Mouse (Mus musculus) embryo, embryonic 9.5 days (tissue): ENCODE measurements at regions not wholly inside any gene's neighbourhood (a gene's known extent, or its start where the extent isn't known, plus 50 kb on each side); places are given as distances from the start of the nearest gene placed in this dataset.

Experiments
- DNase-seq: peaks from one replicate; pipeline ENCODE4 v3.0.0-alpha.2; 2017; ENCODE audit errors: extremely low spot score

- DNase-seq: no peak
Measured at GRCm38 (mm10) chr10:60891476-60892170, 60.2 kb upstream of the Unc5b start.

- no peak for DNase-seq
Measured at GRCm38 (mm10) chr10:60889792-60890191, 58.4 kb upstream of the Unc5b start.

- DNase-seq: no peak
Measured at GRCm38 (mm10) chr10:60888541-60888940, 57.2 kb upstream of the Unc5b start.

GRCm38 (mm10) chr10:60885348-60886275 is 54.2 kb upstream of the Unc5b start:
- DNase-seq: peak; percentile 67

GRCm38 (mm10) chr10:60884806-60885205 is 53.4 kb upstream of the Unc5b start:
- no peak for DNase-seq
